Mouse (Mus musculus) left cerebral cortex, postnatal 14 days (tissue): ENCODE results near the gene Il31ra. TPM values are rescaled to one million over a fixed set of nuclear protein-coding genes. Genes with fewer than 3 reads are reported as not detected.

ENCODE experiments used
- DNase-seq, 2 experiments: peaks; one replicate each; pipeline ENCODE4 v3.0.0; 2021 to 2022; ENCODE audit warnings: low spot score in 2 of 2, mixed read lengths in 1 of 2
- intact Hi-C: fragments of 180-260 bp; cut with DNase I; formaldehyde crosslinking; loops from one replicate; pipeline ENCODE4 v1.15.1; 2025
- total RNA-seq, 2 experiments: library from RNA; stranded (reverse); gene quantifications; 2 replicates each; pipeline ENCODE4 v1.2.3; 2021

Il31ra gene
- total RNA-seq, 2 experiments from 2014 or later, result 0.21 to 0.53 TPM

DNA sequence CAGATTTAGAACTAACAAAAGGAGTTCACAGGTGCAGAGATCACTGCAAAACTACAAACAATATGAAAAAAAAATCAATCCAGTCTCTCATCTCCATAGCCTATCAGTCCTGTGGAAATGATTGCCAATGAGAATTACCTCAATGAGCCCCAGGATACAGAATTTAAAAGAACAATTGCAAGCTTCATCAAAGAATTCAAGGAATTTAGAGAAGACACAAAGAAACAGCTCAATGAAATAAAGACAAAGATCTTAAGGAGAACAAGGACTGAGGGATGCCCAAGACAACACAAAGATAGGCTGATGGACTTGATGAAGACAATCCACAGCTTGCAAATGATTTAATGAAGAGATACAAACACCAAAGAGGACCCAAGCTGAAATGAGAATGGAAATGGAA is 20.4 kb downstream of the Il31ra start:
- intact Hi-C loops, result no loop called here
- DNase-seq, result no peak

DNA sequence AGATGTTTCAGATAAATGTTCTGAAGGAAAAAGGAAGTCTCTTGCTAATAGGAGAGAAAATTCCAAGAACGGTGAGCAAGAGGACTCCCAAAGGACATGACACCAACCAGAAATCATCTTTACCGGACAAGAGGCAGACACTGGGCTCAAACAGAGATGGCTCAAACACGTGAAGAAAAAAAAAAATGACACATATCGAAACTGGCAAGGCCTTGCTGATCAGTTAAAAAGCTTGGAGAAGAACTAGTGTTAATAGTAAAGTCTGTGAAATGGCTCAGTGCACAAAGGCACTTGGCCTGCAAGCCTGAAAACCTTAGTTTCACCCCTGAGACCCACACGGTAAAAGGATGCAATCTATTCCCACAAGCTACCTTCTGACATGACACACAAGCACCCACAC is 23.4 kb downstream of the Il31ra start:
- no peak for DNase-seq
- intact Hi-C loops, result no loop called here

- intact Hi-C loops, result no loop called here
Observed at GRCm38 (mm10) chr13:112569606-112570005, 24.6 kb downstream of the Il31ra start.

GRCm38 (mm10) chr13:112560554-112561138 is 33.5 kb downstream of the Il31ra start:
- intact Hi-C loops, result no loop called here
- DNase-seq, result peak; percentile 21 to 48

More at GRCm38 (mm10) chr13:112569606-112570005, 24.6 kb downstream of the Il31ra start:
- no peak for DNase-seq

GRCm38 (mm10) chr13:112556501-112556900 is 37.7 kb downstream of the Il31ra start:
- intact Hi-C loops, result no loop called here
- DNase-seq, result no peak

GRCm38 (mm10) chr13:112553304-112553703 is 40.9 kb downstream of the Il31ra start:
- intact Hi-C loops, result no loop called here
- DNase-seq, result no peak

- no peak for DNase-seq
- intact Hi-C loops, result no loop called here
Observed at GRCm38 (mm10) chr13:112551641-112552548, 42.3 kb downstream of the Il31ra start.

DNA sequence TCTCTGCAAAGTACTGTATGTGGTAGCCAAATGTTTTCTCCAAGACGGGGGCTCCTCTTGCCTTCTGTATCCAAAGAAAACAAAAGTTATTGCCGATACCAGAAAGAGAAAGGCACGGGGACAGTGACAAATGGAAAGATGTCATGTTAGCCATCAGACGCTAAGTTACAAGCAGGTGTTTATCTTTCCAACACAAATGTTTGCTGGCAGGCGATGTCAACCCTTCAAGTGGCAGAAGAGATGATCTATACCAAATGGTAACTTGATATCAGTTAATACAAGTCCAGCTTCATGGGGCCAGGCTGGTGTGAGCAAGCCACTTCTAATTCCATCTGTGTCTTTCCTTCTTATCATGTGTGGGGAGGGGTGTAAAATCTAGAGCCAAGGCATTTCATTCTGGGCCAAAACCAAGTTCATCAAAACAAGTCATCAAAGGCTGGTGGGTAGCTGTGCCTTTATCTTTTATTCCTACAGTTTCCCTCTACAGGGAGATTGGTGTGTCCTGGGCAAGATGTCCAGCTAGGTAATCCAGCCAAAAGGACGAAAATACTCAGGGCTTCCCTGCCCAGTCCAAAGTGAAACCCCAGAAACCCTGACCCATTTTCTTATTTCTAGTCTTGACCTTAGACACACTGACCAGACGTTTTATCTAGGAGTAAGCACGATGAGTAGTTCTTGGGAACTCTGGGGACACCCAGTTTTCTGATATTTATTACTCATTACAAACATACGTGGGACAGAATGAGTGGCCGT is 52.8 kb downstream of the Il31ra start:
- intact Hi-C loops, result no loop called here
- DNase-seq, result no peak

DNA sequence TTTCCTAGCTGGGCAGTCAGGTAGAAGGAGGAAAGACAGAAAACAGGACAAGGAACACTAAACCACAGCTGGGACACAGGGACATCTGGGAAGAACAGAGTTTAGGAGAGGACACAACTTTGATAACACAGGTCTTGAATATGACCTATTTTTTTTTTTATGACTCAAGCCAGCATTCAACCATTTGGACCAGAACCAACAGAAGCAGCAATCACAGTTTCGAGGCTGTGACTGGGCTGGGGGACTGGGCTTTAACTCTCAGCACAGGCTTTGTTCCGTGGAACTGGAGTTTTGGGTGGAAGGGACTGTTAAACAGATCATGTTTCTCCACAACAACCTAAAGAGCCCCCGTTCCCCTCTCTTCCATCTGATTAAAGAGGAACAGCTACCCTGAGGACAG is 53.5 kb downstream of the Il31ra start:
- intact Hi-C loops, result no loop called here
- DNase-seq, result no peak

DNA sequence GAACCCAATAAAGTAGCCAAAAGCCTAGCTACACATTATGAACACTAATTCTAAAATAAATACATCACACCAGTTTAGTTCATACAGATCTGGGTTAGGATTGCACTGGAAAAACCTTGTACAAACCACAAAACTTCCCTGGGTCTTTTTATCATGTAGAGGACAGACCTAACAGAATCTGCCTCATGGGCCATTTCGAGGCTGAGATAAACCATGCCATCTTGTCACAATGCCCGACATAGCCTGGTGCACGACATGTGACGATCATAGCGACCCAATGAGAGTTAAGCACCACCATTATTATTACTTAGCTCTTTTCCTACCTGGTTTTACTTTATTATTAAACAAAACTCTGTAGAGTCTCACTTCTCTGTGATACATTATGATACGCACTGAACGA is 57.1 kb downstream of the Il31ra start:
- no peak for DNase-seq
- intact Hi-C loops, result no loop called here

DNA sequence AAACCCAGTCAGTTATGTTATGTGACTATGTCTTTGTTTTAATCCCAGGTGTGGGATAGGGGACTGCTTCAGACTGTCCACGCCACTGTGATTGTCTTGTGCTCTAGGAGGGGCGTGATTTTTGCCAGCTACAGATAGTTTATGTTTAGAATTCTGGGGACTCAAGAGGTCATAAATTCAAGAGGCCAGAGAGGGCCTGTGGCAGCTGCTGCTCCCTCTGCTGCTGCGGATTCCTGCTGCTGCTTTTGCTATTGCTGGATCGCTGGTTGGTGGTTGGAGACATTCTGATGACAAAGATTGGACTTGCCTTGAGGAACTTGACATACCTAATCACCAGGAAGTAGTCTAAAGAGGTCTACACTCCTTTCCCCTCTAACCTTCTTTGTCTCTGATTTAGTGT is 57.5 kb downstream of the Il31ra start:
- no peak for DNase-seq
- intact Hi-C loops, result no loop called here

- DNase-seq, result no peak
- intact Hi-C loops, result no loop called here
Observed at GRCm38 (mm10) chr13:112533556-112533955, 60.6 kb downstream of the Il31ra start.

DNA sequence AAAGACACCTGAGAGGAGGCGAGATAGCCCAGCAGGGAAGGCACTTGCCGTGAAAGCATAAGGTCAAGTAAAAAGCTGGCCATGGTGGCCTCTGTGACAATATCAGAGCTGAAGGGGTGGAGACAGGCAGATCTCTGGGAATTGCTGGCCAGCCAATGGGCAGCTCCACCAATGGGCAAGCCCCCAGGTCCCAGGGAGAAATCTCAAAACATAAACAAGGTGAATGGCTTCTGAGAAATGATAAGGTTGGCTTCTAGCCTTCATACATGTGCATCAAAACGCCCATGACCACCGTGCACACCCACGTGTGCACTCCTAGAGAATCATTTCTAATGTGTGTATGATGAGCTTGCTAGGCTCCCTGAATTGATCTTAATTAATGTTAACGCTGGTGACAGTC is 61.9 kb downstream of the Il31ra start:
- intact Hi-C loops, result no loop called here
- no peak for DNase-seq

GRCm38 (mm10) chr13:112529893-112530292 is 64.3 kb downstream of the Il31ra start:
- peak; percentile 52 to 78 for DNase-seq
- intact Hi-C loops, result no loop called here

GRCm38 (mm10) chr13:112527186-112527585 is 67.0 kb downstream of the Il31ra start:
- intact Hi-C loops, result no loop called here
- no peak for DNase-seq

- intact Hi-C loops, result no loop called here
Observed at GRCm38 (mm10) chr13:112523346-112523970, 70.7 kb downstream of the Il31ra start.

DNA sequence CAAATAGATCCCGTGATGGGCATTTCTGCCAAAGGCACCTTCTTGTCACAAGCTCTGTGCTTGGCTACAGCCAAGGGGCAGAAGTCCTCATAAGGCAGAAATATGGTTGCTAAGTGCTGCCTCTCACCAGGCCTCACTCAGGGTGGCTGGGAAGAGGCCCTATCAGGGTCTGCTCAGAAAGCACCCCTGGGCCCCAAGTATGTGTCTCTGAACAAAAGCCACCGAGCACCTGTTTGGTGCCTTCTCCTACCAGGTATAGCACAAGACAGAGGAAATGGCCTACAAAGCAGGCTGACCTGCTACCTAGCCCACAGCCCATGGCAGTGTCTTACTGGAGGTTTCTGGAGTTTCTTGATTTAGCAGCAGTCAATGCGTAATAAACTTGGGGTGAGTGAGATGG is 71.3 kb downstream of the Il31ra start:
- no peak for DNase-seq
- intact Hi-C loops, result no loop called here

More at GRCm38 (mm10) chr13:112523346-112523970, 70.7 kb downstream of the Il31ra start:
- no peak for DNase-seq

DNA sequence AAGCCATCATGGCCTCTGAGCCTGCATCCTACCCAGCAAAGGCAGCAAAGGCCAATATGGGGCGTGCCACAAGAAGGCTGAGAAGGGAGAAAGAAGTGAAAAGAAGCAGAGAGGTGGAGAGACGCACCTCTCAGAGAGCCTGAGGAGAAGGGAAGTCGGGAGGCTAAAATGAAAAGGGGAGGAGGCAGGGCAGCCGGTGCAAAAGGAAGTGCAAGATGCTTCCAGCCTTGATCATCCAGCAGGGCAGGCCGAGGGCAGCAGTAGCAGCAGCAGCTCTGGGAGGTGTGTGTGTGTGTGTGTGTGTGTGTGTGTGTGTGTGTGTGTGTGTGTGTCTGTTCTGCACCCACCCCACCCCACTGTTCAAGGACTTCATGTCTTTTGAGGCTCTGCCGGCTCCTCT is 71.9 kb downstream of the Il31ra start:
- intact Hi-C loops, result no loop called here
- DNase-seq, result no peak

DNA sequence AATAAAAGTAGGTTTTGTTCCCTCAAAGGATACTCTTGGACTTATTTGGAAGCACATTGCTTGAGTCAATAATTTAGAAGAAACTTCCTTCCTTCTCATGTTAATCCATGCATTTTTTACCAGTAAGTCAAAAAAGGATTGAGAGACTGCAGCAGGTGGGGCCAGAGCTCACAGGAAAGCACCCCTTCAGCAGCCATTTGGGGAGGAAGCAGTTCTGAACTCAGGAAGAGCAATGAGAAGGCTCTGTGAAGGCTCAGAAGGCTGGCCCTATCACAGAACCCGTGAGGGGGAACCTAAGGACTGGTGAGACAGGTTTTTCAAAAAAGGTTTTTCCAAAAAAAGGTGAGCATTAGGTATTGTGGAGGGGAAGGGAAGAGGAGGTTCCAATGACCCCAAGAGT is 79.6 kb downstream of the Il31ra start:
- intact Hi-C loops, result no loop called here
- DNase-seq, result no peak

DNA sequence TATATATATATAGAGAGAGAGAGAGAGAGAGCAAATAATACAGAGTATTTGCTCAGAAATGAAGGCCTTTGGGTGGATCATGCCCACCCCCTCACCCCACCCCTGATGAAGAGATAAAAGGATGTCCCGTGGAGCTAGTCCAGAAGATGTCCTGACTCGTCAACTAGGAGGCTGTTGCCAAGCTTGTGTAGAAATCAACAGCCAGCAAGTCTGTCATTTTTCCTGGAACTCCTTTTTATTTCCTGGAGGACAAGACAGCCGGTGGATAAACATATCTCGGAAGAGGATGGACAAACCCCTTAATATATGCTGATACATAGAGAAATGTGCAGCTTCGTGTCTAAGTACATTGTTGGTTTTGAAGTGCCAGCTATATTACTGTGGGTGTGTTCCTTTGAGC is 81.3 kb downstream of the Il31ra start:
- DNase-seq, result no peak
- intact Hi-C loops, result no loop called here
